Mouse (Mus musculus) adrenal gland, postnatal 36 days (tissue): ENCODE results near the gene Nos1. TPM values are rescaled to one million over a fixed set of nuclear protein-coding genes. Genes with fewer than 3 reads are reported as not detected.
"Not testable (repeated sequence)": the region's sequence is repeated elsewhere in the genome, so short reads cannot be mapped to it uniquely, and the experiment has no call there.

ENCODE experiments used
- DNase-seq, 2 experiments: peaks; one replicate each; pipeline ENCODE4 v3.0.0; 2021; ENCODE audit warnings: mixed read lengths in 1 of 2
- total RNA-seq, 2 experiments: library from RNA; stranded (reverse); gene quantifications; 2 replicates each; pipeline ENCODE4 v1.2.3; 2021

Gene Nos1
- total RNA-seq, 2 experiments from 2014 or later: 0.43 to 0.63 TPM

GRCm38 (mm10) chr5:117839501-117839900 lies 58.7 kb downstream of the Nos1 start:
- no peak for DNase-seq

DNA sequence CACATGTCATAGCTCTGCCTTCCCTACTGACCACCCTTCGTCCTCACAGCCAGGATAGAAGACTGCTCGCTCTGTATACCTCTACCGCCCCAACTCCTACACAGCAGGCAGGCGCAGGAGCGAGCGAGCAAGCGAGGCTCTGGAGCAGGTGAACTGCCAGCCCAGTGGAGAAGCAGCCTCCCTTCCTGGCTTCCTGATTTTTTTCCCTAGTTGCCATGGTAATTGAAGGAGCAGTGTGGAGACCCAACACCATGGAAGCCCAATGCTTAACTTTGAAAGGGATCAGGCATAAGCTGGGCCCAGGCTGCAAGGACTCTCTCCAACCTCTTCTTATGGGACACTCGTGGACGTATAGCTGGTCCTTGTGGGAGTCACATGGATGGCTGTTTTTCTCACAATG lies 59.4 kb downstream of the Nos1 start:
- no peak for DNase-seq

DNA sequence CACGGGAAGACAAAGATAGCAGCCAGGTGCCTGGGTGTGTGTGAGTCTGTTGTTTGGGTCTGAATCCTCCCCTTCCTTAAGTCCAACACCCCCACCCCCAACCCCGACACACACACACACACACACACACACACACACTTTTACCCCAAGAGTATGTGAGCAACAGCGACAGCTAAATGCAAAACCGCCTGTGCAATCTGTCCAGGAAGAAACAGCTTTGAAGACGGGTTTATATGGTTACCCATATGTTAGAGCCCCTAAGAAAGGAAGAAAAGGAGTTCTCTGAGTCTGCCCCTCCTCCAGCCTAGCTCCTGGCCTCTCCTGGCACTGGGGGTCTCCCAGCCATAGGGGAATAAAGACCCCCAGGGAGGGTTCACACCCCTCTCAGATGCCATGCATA lies 60.2 kb downstream of the Nos1 start:
- no peak for DNase-seq

- peak; percentile 45 to 46 for DNase-seq
These were observed 61.0 kb downstream of the Nos1 start for GRCm38 (mm10) chr5:117841651-117842347.

GRCm38 (mm10) chr5:117842699-117843098 lies 61.9 kb downstream of the Nos1 start:
- no peak for DNase-seq

- peak; percentile 23 to 32 for DNase-seq
These were observed 63.8 kb downstream of the Nos1 start for GRCm38 (mm10) chr5:117844611-117845010.

GRCm38 (mm10) chr5:117850474-117850873 lies 69.6 kb downstream of the Nos1 start:
- no peak for DNase-seq

- DNase-seq: no peak
These were observed 72.9 kb downstream of the Nos1 start for GRCm38 (mm10) chr5:117853741-117854140.

- no peak for DNase-seq
These were observed 83.9 kb downstream of the Nos1 start for GRCm38 (mm10) chr5:117864588-117865300.

GRCm38 (mm10) chr5:117865876-117866275 lies 85.0 kb downstream of the Nos1 start:
- no peak for DNase-seq

DNA sequence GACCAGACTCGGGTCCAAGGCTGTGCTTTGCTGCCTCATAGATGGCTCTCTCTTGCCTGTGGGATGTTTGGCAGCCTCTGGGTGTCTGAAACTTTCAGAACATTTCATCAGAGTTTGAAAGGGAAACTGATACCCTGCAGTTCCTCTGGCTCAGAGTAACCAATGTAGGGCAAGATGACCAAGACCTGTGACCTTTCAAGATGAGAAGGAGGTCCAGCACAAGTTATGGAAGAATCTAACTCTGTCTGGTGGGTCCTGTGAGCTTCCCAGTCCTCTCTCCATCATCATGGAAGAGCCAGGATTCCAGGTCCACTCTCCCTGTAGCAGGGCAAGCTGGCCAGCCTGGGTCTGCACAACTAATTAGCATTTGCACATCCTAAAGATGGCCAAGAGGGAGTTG lies 90.8 kb downstream of the Nos1 start:
- DNase-seq: no peak

DNA sequence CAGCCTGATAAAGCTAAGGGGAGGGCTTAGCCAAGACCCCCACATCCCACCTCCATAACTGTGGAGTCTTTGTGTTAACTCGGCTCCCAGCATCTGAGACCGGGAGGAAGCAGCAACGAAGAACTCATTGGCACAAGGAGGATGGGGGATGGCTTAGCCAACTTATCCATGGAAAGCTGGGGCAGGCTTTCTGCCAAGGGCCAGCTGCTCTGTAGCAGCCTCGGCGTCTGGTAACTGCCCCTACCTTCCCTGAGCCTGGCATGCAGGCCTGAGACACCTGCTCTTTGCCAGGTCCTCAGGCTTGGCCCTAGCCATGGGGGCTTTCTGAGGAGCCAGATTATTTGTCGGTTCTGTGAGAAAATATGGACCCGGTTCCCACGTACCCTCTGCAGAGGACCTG lies 93.0 kb downstream of the Nos1 start:
- DNase-seq: peak in 1 of 2 experiments; percentile 19

- DNase-seq: peak; percentile 74 to 75
These were observed 93.4 kb downstream of the Nos1 start for GRCm38 (mm10) chr5:117874236-117874635.

DNA sequence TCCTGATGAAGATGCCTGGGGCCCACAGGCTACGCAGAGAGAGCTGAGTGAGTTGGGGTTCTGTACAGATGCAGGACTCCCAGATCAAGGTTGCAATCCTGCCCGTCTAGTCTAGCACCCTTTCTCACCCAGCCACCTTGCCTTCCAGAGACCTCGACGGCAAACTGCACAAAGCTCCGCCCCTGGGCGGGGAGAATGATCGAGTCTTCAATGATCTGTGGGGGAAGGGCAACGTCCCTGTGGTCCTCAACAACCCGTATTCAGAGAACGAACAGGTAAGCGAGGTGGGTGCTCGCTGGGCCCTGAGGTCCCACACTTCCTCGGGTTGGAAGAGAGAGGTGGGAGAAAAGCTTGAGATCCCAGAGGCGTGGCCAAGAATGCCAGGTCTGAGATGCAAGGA lies 98.3 kb downstream of the Nos1 start:
- DNase-seq: no peak

GRCm38 (mm10) chr5:117880916-117881555 lies 100.2 kb downstream of the Nos1 start:
- DNase-seq: peak; percentile 36 to 53

DNA sequence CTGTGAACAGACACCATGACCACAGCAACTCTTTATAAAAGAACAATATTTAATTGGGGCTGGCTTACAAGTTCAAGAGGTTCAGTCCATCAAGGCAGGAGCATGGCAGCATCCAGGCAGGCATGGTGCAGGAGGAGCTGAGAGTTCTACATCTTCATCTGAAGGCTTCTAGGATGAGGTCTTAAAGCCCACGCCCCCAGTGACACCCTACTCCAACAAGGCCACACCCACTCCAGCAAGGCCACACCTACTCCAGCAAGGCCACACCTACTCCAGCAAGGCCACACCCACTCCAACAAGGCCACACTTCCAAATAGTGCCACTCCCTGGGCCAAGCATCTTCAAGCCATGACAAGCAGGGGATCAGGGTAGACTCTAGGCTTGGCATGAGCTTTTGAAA lies 101.6 kb downstream of the Nos1 start:
- not testable (repeated sequence) for DNase-seq

DNA sequence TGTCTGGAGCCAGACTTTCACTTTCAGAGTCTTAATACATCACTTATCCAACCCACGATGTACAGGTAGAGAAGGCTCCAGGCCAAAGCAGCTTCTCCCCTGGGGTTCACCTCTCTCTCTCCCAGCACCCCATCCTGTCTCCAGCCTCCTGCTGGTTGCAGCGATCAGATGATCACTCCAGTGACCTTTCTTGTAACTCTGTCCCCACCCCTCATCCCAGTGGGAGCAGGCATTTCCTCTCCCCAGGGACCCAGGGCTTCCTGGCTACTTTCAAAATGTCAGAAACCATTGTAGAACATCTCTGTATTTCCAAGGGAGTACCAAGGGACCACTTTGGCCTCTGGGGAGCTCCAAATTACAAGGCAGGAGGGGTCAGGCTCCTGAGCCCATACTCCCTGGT lies 104.2 kb downstream of the Nos1 start:
- DNase-seq: peak in 1 of 2 experiments; percentile 4

DNA sequence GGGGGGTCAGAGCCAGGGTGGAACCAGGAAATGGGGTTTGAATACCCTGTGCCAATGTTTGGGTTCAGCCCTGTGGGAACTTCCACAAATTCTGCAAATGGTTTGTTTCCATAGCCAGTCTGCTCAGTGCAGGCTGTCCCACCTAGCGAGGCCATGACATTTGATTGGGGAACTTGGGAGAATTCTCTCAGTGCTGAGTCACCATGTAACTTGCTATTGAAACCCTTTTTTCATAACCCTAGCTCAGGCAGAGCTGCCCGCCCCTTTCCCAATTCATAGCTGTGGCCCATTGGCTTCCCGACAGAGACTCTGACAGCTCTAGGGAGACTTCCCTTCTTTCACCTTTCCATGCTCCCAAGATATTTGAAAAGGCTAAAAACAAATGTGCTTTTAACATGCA lies 107.3 kb downstream of the Nos1 start:
- peak; percentile 71 to 74 for DNase-seq

DNA sequence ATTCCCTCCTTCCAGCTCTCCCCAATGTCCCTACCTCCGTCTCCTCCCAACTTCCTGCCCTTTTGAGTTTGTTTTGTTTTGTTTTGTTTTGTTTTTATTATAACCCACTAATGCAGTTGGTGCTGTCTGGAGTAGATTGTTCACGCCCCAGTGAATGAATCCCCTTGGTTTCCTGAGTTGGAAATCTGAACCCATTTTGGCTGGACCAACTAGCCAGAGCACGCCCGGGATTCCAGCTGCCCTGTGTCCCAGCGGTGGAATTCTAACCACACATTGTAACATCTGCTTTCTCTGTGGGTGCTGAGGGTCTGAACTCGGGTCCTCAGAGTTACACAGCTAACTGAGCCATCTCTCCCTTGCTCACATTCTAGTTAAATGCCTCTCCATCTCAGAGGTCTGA lies 108.1 kb downstream of the Nos1 start:
- DNase-seq: no peak

- DNase-seq: peak; percentile 60 to 64
These were observed 108.7 kb downstream of the Nos1 start for GRCm38 (mm10) chr5:117889571-117889970.

- no peak for DNase-seq
These were observed 110.0 kb downstream of the Nos1 start for GRCm38 (mm10) chr5:117890871-117891270.

DNA sequence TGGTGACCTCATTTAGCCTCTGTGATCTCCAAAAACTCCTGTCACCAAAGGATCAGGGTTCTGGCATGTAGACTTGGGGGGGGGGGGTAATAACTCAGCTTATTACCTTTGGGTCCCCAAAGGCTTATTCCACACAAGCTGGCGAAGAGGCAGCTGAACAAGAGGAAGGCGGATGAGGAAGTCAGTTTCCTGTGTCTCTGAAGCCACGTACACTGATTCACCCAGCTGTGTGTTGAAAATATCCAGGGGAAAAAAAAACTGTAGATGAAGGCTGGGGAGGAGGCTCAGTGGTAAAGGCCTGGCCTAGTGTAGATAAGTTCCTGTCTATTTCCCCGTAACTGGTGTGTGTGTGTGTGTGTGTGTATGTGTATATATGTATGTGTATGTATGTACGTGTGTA lies 110.7 kb downstream of the Nos1 start:
- DNase-seq: no peak

DNA sequence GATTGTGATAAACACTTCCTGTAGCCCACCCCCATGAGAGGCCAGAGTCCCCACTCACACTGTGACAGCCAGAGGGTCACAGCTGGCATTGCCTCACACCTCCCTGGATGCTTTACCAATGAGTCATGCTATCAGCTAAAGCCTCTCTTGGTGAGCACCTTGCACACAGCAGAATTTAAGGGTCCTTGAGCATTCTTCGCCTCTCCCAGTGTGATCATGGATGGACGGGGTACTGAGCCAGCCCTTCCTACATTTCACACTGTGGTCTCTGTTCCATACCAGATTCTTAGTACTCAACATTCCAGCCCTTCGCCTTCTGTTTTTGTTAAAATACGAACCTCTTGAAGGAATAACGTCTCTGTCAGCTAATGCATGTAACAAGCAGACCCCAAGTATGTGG lies 113.2 kb downstream of the Nos1 start:
- DNase-seq: no peak
